Mouse (Mus musculus): ENCODE results near the gene Cisd3. TPM values are rescaled to one million over a fixed set of nuclear protein-coding genes. Genes with fewer than 3 reads are reported as not detected.

Cisd3 gene
- polyA plus RNA-seq, 1 experiment from 2014 or later: 28.3 TPM

Small RNA genes within 50 kb of the gene (microRNA-seq; reads per million reads assigned to microRNA genes)
- not detected for gene Gm24158
- gene Mir6927: not detected

Other genes starting within 250 kb of the Cisd3 start
- gene 4933428G20Rik, start 185.5 kb upstream of the Cisd3 start, polyA plus RNA-seq (2014; fragmentation: Nextera tagmentation; extraction: Ambion mirVana): 0.26 and 0.33 TPM in 2 replicates
- 7.6 and 8.1 TPM in 2 replicates for gene Srcin1, start 109.6 kb upstream of the Cisd3 start, polyA plus RNA-seq (2014; fragmentation: Nextera tagmentation; extraction: Ambion mirVana)
- 1.5 and 2.4 TPM in 2 replicates for gene Epop, start 56.1 kb upstream of the Cisd3 start, polyA plus RNA-seq (2014; fragmentation: Nextera tagmentation; extraction: Ambion mirVana)
- 4.7 and 5.1 TPM in 2 replicates for gene Mllt6, start 22.4 kb upstream of the Cisd3 start, polyA plus RNA-seq (2014; fragmentation: Nextera tagmentation; extraction: Ambion mirVana)
- 24.7 and 25.8 TPM in 2 replicates for gene Pcgf2, start 14.7 kb downstream of the Cisd3 start, polyA plus RNA-seq (2014; fragmentation: Nextera tagmentation; extraction: Ambion mirVana)
- gene Psmb3, start 17.6 kb downstream of the Cisd3 start, polyA plus RNA-seq (2014; fragmentation: Nextera tagmentation; extraction: Ambion mirVana): 441 and 465 TPM in 2 replicates
- gene Pip4k2b, start 58.9 kb downstream of the Cisd3 start, polyA plus RNA-seq (2014; fragmentation: Nextera tagmentation; extraction: Ambion mirVana): 4.1 and 6.2 TPM in 2 replicates
- 13.8 and 13.9 TPM in 2 replicates for gene Cwc25, start 80.7 kb downstream of the Cisd3 start, polyA plus RNA-seq (2014; fragmentation: Nextera tagmentation; extraction: Ambion mirVana)
- gene 1700001P01Rik, start 90.1 kb downstream of the Cisd3 start, polyA plus RNA-seq (2014; fragmentation: Nextera tagmentation; extraction: Ambion mirVana): 0.36 TPM in 1 of 2 replicates, not detected in the other
- 347 and 366 TPM in 2 replicates for gene Rpl23, start 96.6 kb downstream of the Cisd3 start, polyA plus RNA-seq (2014; fragmentation: Nextera tagmentation; extraction: Ambion mirVana)
- 82.9 and 99.8 TPM in 2 replicates for gene Lasp1, start 113.2 kb downstream of the Cisd3 start, polyA plus RNA-seq (2014; fragmentation: Nextera tagmentation; extraction: Ambion mirVana)
- 39.8 and 53.5 TPM in 2 replicates for gene B230217C12Rik, start 155.0 kb downstream of the Cisd3 start, polyA plus RNA-seq (2014; fragmentation: Nextera tagmentation; extraction: Ambion mirVana)
- gene Fbxo47, start 198.3 kb downstream of the Cisd3 start, polyA plus RNA-seq (2014; fragmentation: Nextera tagmentation; extraction: Ambion mirVana): 0.63 and 1.5 TPM in 2 replicates

All from neural tube, embryonic 14.5 days (tissue).